Mouse (Mus musculus) heart, embryonic 11.5 days (tissue): ENCODE measurements at regions not wholly inside any gene's neighbourhood (a gene's known extent, or its start where the extent isn't known, plus 50 kb on each side); places are given as distances from the start of the nearest gene placed in this dataset.

ENCODE experiments used
- ATAC-seq: fragments of 200-750 bp; cut with Nextera tagmentation; replicated peaks from 2 replicates; pipeline ENCODE4 v1.8.0; 2017; ENCODE audit warnings: moderate library complexity; ENCODE audit not compliant: insufficient number of reproducible peaks, low FRiP score, low TSS enrichment
- H3K27ac ChIP-seq: fragments of 300-500 bp; sonication (generic); 2 replicates; pipeline ENCODE4 v1.5.1; 2014; ENCODE audit warnings: mild to moderate bottlenecking, low read depth, low read length
- H3K27me3 ChIP-seq: fragments of 300-500 bp; sonication (generic); 2 replicates; pipeline ENCODE4 v1.6.1; 2014; ENCODE audit warnings: mild to moderate bottlenecking, low read length, mixed read lengths; ENCODE audit not compliant: control insufficient read depth, insufficient read depth
- H3K36me3 ChIP-seq: fragments of 300-500 bp; sonication (generic); 2 replicates; pipeline ENCODE4 v1.6.1; 2014; ENCODE audit warnings: mild to moderate bottlenecking, low read length, moderate library complexity, mixed read lengths; ENCODE audit not compliant: control insufficient read depth, insufficient read depth
- H3K4me1 ChIP-seq: fragments of 300-500 bp; sonication (generic); 2 replicates; pipeline ENCODE4 v1.6.1; 2014; ENCODE audit warnings: low read length; ENCODE audit not compliant: control insufficient read depth, insufficient read depth
- H3K4me2 ChIP-seq: fragments of 300-500 bp; sonication (generic); 2 replicates; pipeline ENCODE4 v1.6.1; 2014; ENCODE audit warnings: mild to moderate bottlenecking, moderate library complexity
- H3K4me3 ChIP-seq: fragments of 300-500 bp; sonication (generic); 2 replicates; pipeline ENCODE4 v1.5.1; 2014; ENCODE audit warnings: low read depth, low read length
- H3K9ac ChIP-seq: fragments of 300-500 bp; sonication (generic); 2 replicates; pipeline ENCODE4 v1.6.1; 2014; ENCODE audit warnings: mild to moderate bottlenecking, low read depth, low read length, moderate library complexity
- H3K9me3 ChIP-seq: fragments of 300-500 bp; sonication (generic); replicated peaks from 2 replicates; pipeline ENCODE4 v1.6.1; 2016; ENCODE audit warnings: low read length; ENCODE audit not compliant: control insufficient read depth
- WGBS: fragments of 180-500 bp; shearing (Covaris S2); extraction: QIAGEN DNeasy Blood & Tissue Kit; methylation state at CpG from one replicate; pipeline ENCODE4 v1.1.7; 2014; ENCODE audit not compliant: insufficient replicate concordance; 5-methylcytosine and 5-hydroxymethylcytosine counted together

DNA sequence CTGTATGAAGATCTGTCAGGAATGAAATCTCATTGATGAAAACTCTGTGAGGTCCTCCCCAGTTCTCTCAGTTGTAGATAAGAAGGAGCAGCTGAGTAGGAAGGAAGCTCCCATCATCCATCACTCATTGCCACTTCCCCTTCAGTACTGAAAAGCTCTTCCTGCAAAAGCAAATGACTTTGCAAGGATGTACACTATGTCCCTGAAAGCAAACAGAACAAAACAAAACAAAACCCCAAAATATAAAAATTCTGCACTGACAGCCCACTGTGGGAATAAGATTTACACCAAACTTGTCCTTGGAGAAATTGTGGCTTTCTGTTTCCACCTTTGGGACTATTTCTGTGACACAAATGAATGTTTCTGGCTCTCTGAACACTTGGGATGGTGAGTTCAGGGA is 59.8 kb upstream of the Il15 start:
- no peak for ATAC-seq
- Histone ChIP-seq H3K4me3 (no peak overlapping the region), H3K4me2 (no peak overlapping the region)

GRCm38 (mm10) chr8:82459007-82459406 is 56.0 kb upstream of the Il15 start:
- Histone ChIP-seq H3K9ac (no peak overlapping the region), H3K36me3 (no peaks in the 10 kb centered on the region), H3K4me2 (no peak overlapping the region), H3K4me3 (no peak overlapping the region), H3K27ac (no peak overlapping the region), H3K4me1 (no peaks in the 10 kb centered on the region), H3K27me3 (no peaks in the 10 kb centered on the region), H3K9me3 (no peaks in the 10 kb centered on the region)
- no peak for ATAC-seq

More for the DNA sequence above, 59.8 kb upstream of the Il15 start:
- no peaks in the 10 kb centered on the region for H3K9me3 ChIP-seq
- no peaks in the 10 kb centered on the region for H3K27me3 ChIP-seq
- no peaks in the 10 kb centered on the region for H3K36me3 ChIP-seq
- no peaks in the 10 kb centered on the region for H3K4me1 ChIP-seq
- H3K9ac ChIP-seq, result no peak overlapping the region
- no peak overlapping the region for H3K27ac ChIP-seq

GRCm38 (mm10) chr8:82454056-82454455 is 51.0 kb upstream of the Il15 start:
- Histone ChIP-seq H3K4me1 (no peaks in the 10 kb centered on the region), H3K9ac (no peak overlapping the region), H3K36me3 (no peaks in the 10 kb centered on the region), H3K4me3 (no peak overlapping the region), H3K9me3 (no peaks in the 10 kb centered on the region), H3K27me3 (no peaks in the 10 kb centered on the region), H3K4me2 (no peak overlapping the region), H3K27ac (no peak overlapping the region)
- 78% methylated on average over 4 of the region's 4 CpGs for WGBS
- ATAC-seq, result no peak
